Mouse (Mus musculus): Measurements from ENCODE around the gene Ncapd3. TPM values are rescaled to one million over a fixed set of nuclear protein-coding genes. Genes with fewer than 3 reads are reported as not detected.

Ncapd3 gene
- total and polyA plus RNA-seq, 3 experiments = 29.9 to 39.2 (median 33.7) TPM

GRCm38 (mm10) chr9:27135372-27135771 lies 105.4 kb downstream of the Ncapd3 start:
- Histone ChIP-seq H3K9me3 (replicated peaks; ENCODE audit: low read length) (no peaks in the 10 kb centered on the region), H3K79me2 (replicated peaks; ENCODE audit: control insufficient read depth, extremely low read depth, insufficient read depth, poor library complexity, severe bottlenecking) (no peaks in the 10 kb centered on the region), H3K36me3 (replicated peaks in 1 of 2; ENCODE audit: control insufficient read depth in 1 of 2, insufficient read depth in 1 of 2, low read length in 1 of 2) (no peaks in the 10 kb centered on the region), H3K27ac (ENCODE audit: insufficient read depth, low read depth) (no peak overlapping the region), H3K4me3 (replicated peaks in 1 of 3; ENCODE audit: low read depth in 2 of 3, low read length in 2 of 3, poor library complexity in 1 of 3) (no peak overlapping the region), H3K27me3 (replicated peaks) (no peaks in the 10 kb centered on the region), H3K4me1 (ENCODE audit: control insufficient read depth in 1 of 2, insufficient read depth in 2 of 2) (no peaks in the 10 kb centered on the region; a peak in 1 of 4 replicates), H3K9ac (ENCODE audit: insufficient read depth, low read depth) (no peak overlapping the region), H3K4me2 (ENCODE audit: insufficient read depth, low read depth, poor library complexity, severe bottlenecking) (no peak overlapping the region)
- in situ Hi-C loops (cut with MboI; ENCODE audit: low pct_ligation_motif_present, low pct_unique_long_range_greater_than_20kb, low sequenced_read_pairs) = no loop called here
- no peak for DNase-seq (ENCODE audit: extremely low read depth)
- dilution Hi-C loops (cut with MboI; ENCODE audit: extremely low pct_ligation_motif_present, extremely low pct_unique_long_range_greater_than_20kb, low sequenced_read_pairs) = no loop called here
- TF ChIP-seq MAZ (IDR thresholded peaks at IDR 0.05; ENCODE audit: low read depth, low read length) (no peak), NRF1 (IDR thresholded peaks at IDR 0.05; ENCODE audit: low read depth, low read length) (no peak), EP300 (IDR thresholded peaks at IDR 0.05; ENCODE audit: low read length) (no peak), ZMIZ1 (IDR thresholded peaks at IDR 0.05; ENCODE audit: low read depth, low read length) (no peak), MAFK (IDR thresholded peaks at IDR 0.05; ENCODE audit: insufficient replicate concordance, low read length) (no peak), PAX5 (IDR thresholded peaks at IDR 0.05; ENCODE audit: low read length) (no peak), BHLHE40 (IDR thresholded peaks at IDR 0.05; ENCODE audit: low read depth, low read length) (no peak), TBP (conservative IDR thresholded peaks at IDR 0.05; ENCODE audit: low read depth, low read length) (no peak), ZNF384 (IDR thresholded peaks at IDR 0.05; ENCODE audit: low read depth, low read length) (no peak), UBTF (IDR thresholded peaks at IDR 0.05; ENCODE audit: low read depth, low read length) (no peak)

DNA sequence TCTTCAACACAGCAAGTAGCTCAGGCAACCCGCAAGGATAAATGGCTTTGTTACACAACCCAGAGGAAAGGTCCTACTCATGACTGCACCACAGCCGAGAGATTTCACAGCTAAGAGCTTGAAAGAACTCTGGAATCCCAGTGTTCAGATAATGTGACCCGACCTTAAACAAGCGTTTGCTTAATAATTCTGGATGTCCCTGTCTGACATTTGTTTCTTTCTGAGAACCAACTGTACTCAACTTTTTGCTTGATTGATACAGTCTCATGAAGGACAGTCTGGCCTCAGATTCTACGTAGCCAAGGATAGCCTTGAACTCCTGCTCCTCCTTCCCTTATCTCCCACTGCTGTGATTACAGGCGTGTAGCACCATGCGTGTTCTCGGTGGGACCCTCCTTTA lies 106.7 kb downstream of the Ncapd3 start:
- in situ Hi-C loops (cut with MboI; ENCODE audit: low pct_ligation_motif_present, low pct_unique_long_range_greater_than_20kb, low sequenced_read_pairs) (no loop called here), dilution Hi-C loops (cut with MboI; ENCODE audit: extremely low pct_ligation_motif_present, extremely low pct_unique_long_range_greater_than_20kb, low sequenced_read_pairs) (no loop called here)
- H3K4me3 ChIP-seq (replicated peaks in 1 of 3; ENCODE audit: low read depth in 2 of 3, low read length in 2 of 3, poor library complexity in 1 of 3) = no peak overlapping the region
- no peaks in the 10 kb centered on the region for H3K36me3 ChIP-seq (replicated peaks in 1 of 2; ENCODE audit: control insufficient read depth in 1 of 2, insufficient read depth in 1 of 2, low read length in 1 of 2)
- no peak for DNase-seq (ENCODE audit: extremely low read depth)
- no peaks in the 10 kb centered on the region for H3K9me3 ChIP-seq (replicated peaks; ENCODE audit: low read length)
- H3K27ac ChIP-seq (ENCODE audit: insufficient read depth, low read depth) = no peak overlapping the region
- no peaks in the 10 kb centered on the region for H3K79me2 ChIP-seq (replicated peaks; ENCODE audit: control insufficient read depth, extremely low read depth, insufficient read depth, poor library complexity, severe bottlenecking)
- H3K4me2 ChIP-seq (ENCODE audit: insufficient read depth, low read depth, poor library complexity, severe bottlenecking) = no peak overlapping the region
- no peaks in the 10 kb centered on the region; a peak in 1 of 4 replicates for H3K4me1 ChIP-seq (ENCODE audit: control insufficient read depth in 1 of 2, insufficient read depth in 2 of 2)
- H3K27me3 ChIP-seq (replicated peaks) = no peaks in the 10 kb centered on the region
- H3K9ac ChIP-seq (ENCODE audit: insufficient read depth, low read depth) = no peak overlapping the region
- TF ChIP-seq MYC (IDR thresholded peaks at IDR 0.05; ENCODE audit: low read depth, low read length) (no peak), CHD1 (IDR thresholded peaks at IDR 0.05; ENCODE audit: low read depth, low read length) (no peak), ELF1 (IDR thresholded peaks at IDR 0.05; ENCODE audit: low read depth, low read length) (no peak), POLR2AphosphoS2 (IDR thresholded peaks at IDR 0.05; ENCODE audit: low read depth, low read length) (no peak), MAFK (IDR thresholded peaks at IDR 0.05; ENCODE audit: insufficient replicate concordance, low read length) (no peak), MEF2A (IDR thresholded peaks at IDR 0.05; ENCODE audit: borderline replicate concordance, low read depth, low read length) (no peak)
